Mouse (Mus musculus): ENCODE results near the gene Castor2. TPM values are rescaled to one million over a fixed set of nuclear protein-coding genes. Genes with fewer than 3 reads are reported as not detected.
A peak's percentile ranks its signal among the peaks of the same experiment; 100 is the strongest.

The Castor2 gene
- total and polyA plus RNA-seq, 3 experiments = 0.46 to 1.4 TPM; not detected in 1

- H3K36me3 ChIP-seq (ENCODE audit: control insufficient read depth in 1 of 2, insufficient read depth in 2 of 2, low read length in 2 of 2) = no peaks in the 10 kb centered on the region
- no peak for TF ChIP-seq ZC3H11A (IDR thresholded peaks at IDR 0.05; ENCODE audit: low read depth, low read length)
- peak in 1 of 3 experiments; percentile 3; a peak in 1 of 6 replicates for TF ChIP-seq CTCF (IDR thresholded peaks at IDR 0.05 in 2 of 3, conservative IDR thresholded peaks at IDR 0.05 in 1 of 3; ENCODE audit: control insufficient read depth in 1 of 3, insufficient read depth in 1 of 3, low read depth in 2 of 3, low read length in 3 of 3, poor library complexity in 1 of 3, severe bottlenecking in 1 of 3)
- H3K27ac ChIP-seq (ENCODE audit: control insufficient read depth, low read depth, low read length) = no peak overlapping the region
- H3K4me3 ChIP-seq (ENCODE audit: control insufficient read depth in 1 of 2, insufficient read depth in 1 of 2, low read depth in 2 of 2, low read length in 2 of 2) = no peak overlapping the region
- no peaks in the 10 kb centered on the region for H3K9me3 ChIP-seq (replicated peaks; ENCODE audit: insufficient read depth, low read length)
- no peaks in the 10 kb centered on the region for H3K27me3 ChIP-seq (ENCODE audit: control insufficient read depth in 1 of 2, insufficient read depth in 2 of 2, low read length in 2 of 2)
- 0 out of 4 replicates have a peak, but pooled peaks cover 0 to 3% of the 10 kb centered on the region in 2 experiments for H3K4me1 ChIP-seq (ENCODE audit: control insufficient read depth in 1 of 2, insufficient read depth in 2 of 2, low read length in 2 of 2)
- H3K9ac ChIP-seq (ENCODE audit: control insufficient read depth, low read depth, low read length, poor library complexity, severe bottlenecking) = no peak overlapping the region
- no peak for DNase-seq (ENCODE audit: low read depth, low spot score)
- no peaks in the 10 kb centered on the region for H3K79me2 ChIP-seq (ENCODE audit: control insufficient read depth, insufficient read depth, low read length, poor library complexity)
These were observed 46.9 kb upstream of the Castor2 start for GRCm38 (mm10) chr5:134052614-134053013.

- TF ChIP-seq POLR2AphosphoS5 (IDR thresholded peaks at IDR 0.05; ENCODE audit: borderline replicate concordance, low read depth, low read length) = no peak
- no peak for TF ChIP-seq NELFE (IDR thresholded peaks at IDR 0.05; ENCODE audit: low read depth, low read length)
- TF ChIP-seq GABPA (IDR thresholded peaks at IDR 0.05; ENCODE audit: low read depth, low read length) = no peak
- no peaks in the 10 kb centered on the region for H3K79me2 ChIP-seq (ENCODE audit: control insufficient read depth, insufficient read depth, low read length, poor library complexity)
- DNase-seq (ENCODE audit: low read depth, low spot score) = no peak
These were observed 45.0 kb upstream of the Castor2 start for GRCm38 (mm10) chr5:134054496-134054895.

GRCm38 (mm10) chr5:134058793-134059352 is 40.6 kb upstream of the Castor2 start:
- Histone ChIP-seq H3K79me2 (ENCODE audit: control insufficient read depth, insufficient read depth, low read length, poor library complexity) (no peaks in the 10 kb centered on the region), H3K27ac (ENCODE audit: control insufficient read depth, low read depth, low read length) (no peak overlapping the region), H3K9me3 (replicated peaks; ENCODE audit: insufficient read depth, low read length) (no peaks in the 10 kb centered on the region), H3K36me3 (ENCODE audit: control insufficient read depth in 1 of 2, insufficient read depth in 2 of 2, low read length in 2 of 2) (no peaks in the 10 kb centered on the region), H3K4me3 (ENCODE audit: control insufficient read depth in 1 of 2, insufficient read depth in 1 of 2, low read depth in 2 of 2, low read length in 2 of 2) (no peak overlapping the region), H3K9ac (ENCODE audit: control insufficient read depth, low read depth, low read length, poor library complexity, severe bottlenecking) (no peak overlapping the region), H3K27me3 (ENCODE audit: control insufficient read depth in 1 of 2, insufficient read depth in 2 of 2, low read length in 2 of 2) (no peaks in the 10 kb centered on the region), H3K4me1 (ENCODE audit: control insufficient read depth in 1 of 2, insufficient read depth in 2 of 2, low read length in 2 of 2) (no peaks in the 10 kb centered on the region)
- no peak for DNase-seq (ENCODE audit: low read depth, low spot score)
- no peak for TF ChIP-seq GATA1 (IDR thresholded peaks at IDR 0.05; ENCODE audit: low read depth, low read length)
- TF ChIP-seq ZKSCAN1 (IDR thresholded peaks at IDR 0.05; ENCODE audit: low read depth, low read length) = no peak
- TF ChIP-seq TCF12 (IDR thresholded peaks at IDR 0.05; ENCODE audit: low read depth, low read length) = no peak
- TF ChIP-seq ZC3H11A (IDR thresholded peaks at IDR 0.05; ENCODE audit: low read depth, low read length) = no peak
- TF ChIP-seq CHD1 (IDR thresholded peaks at IDR 0.05; ENCODE audit: low read depth, low read length) = no peak
- TF ChIP-seq MAX (IDR thresholded peaks at IDR 0.05; ENCODE audit: low read length) = no peak
- no peak for TF ChIP-seq TAL1 (IDR thresholded peaks at IDR 0.05; ENCODE audit: low read length)
- no peak for TF ChIP-seq MAZ (IDR thresholded peaks at IDR 0.05; ENCODE audit: low read depth, low read length)
- TF ChIP-seq UBTF (IDR thresholded peaks at IDR 0.05; ENCODE audit: borderline replicate concordance, insufficient read depth, low read depth, low read length) = no peak
- TF ChIP-seq BHLHE40 (IDR thresholded peaks at IDR 0.05; ENCODE audit: borderline replicate concordance, low read depth, low read length) = no peak
- TF ChIP-seq KAT2A (conservative IDR thresholded peaks at IDR 0.05; ENCODE audit: low read depth, low read length) = no peak
- no peak for TF ChIP-seq USF2 (IDR thresholded peaks at IDR 0.05; ENCODE audit: borderline replicate concordance in 1 of 2, insufficient read depth in 1 of 2, low read depth in 1 of 2, low read length in 2 of 2)
- TF ChIP-seq EP300 (IDR thresholded peaks at IDR 0.05; ENCODE audit: low read depth in 1 of 2, low read length in 2 of 2) = no peak

More at GRCm38 (mm10) chr5:134054496-134054895, 45.0 kb upstream of the Castor2 start:
- Histone ChIP-seq H3K4me3 (ENCODE audit: control insufficient read depth in 1 of 2, insufficient read depth in 1 of 2, low read depth in 2 of 2, low read length in 2 of 2) (no peak overlapping the region), H3K9ac (ENCODE audit: control insufficient read depth, low read depth, low read length, poor library complexity, severe bottlenecking) (no peak overlapping the region), H3K4me1 (ENCODE audit: control insufficient read depth in 1 of 2, insufficient read depth in 2 of 2, low read length in 2 of 2) (no peaks in the 10 kb centered on the region), H3K36me3 (ENCODE audit: control insufficient read depth in 1 of 2, insufficient read depth in 2 of 2, low read length in 2 of 2) (no peaks in the 10 kb centered on the region), H3K27ac (ENCODE audit: control insufficient read depth, low read depth, low read length) (no peak overlapping the region), H3K27me3 (ENCODE audit: control insufficient read depth in 1 of 2, insufficient read depth in 2 of 2, low read length in 2 of 2) (no peaks in the 10 kb centered on the region), H3K9me3 (replicated peaks; ENCODE audit: insufficient read depth, low read length) (no peaks in the 10 kb centered on the region)
